Mouse (Mus musculus) lung, postnatal 0 days (tissue): ENCODE data around the gene Sec23ip.

Experiments used
- CTCF ChIP-seq: IDR thresholded peaks from 2 replicates; pipeline ENCODE4 v1.5.1; 2016; ENCODE audit warnings: antibody characterized with exemption, mild to moderate bottlenecking
- EP300 ChIP-seq: IDR thresholded peaks from 2 replicates; pipeline ENCODE4 v1.6.1; 2016; ENCODE audit warnings: antibody characterized with exemption, mild to moderate bottlenecking, control low read depth

GRCm38 (mm10) chr7:128727701-128728100, 17.0 kb upstream of the Sec23ip start:
- no peak for TF ChIP-seq CTCF
- TF ChIP-seq EP300: no peak
